Mouse (Mus musculus) forebrain, postnatal 0 days (tissue): ENCODE measurements around the gene Gtf2ird1. TPM values are rescaled to one million over a fixed set of nuclear protein-coding genes. Genes with fewer than 3 reads are reported as not detected.
A peak's percentile ranks its signal among the peaks of the same experiment; 100 is the strongest.

Experiments used
- ATAC-seq: fragments of 200-750 bp; cut with Nextera tagmentation; 2 replicates; pipeline ENCODE4 v1.8.0; 2017; ENCODE audit warnings: mild to moderate bottlenecking, moderate library complexity
- DNase-seq: peaks from one replicate; pipeline ENCODE4 v3.0.0-alpha.2; 2015
- H3K27ac ChIP-seq: fragments of 300-500 bp; sonication (generic); 2 replicates; pipeline ENCODE4 v1.5.1; 2014; ENCODE audit warnings: low read depth, mild to moderate bottlenecking, antibody characterized with exemption, low read length, moderate library complexity, mixed read lengths
- H3K27me3 ChIP-seq: fragments of 300-500 bp; sonication (generic); 2 replicates; pipeline ENCODE4 v1.6.1; 2014; ENCODE audit warnings: mild to moderate bottlenecking, low read length, mixed read lengths; ENCODE audit not compliant: insufficient read depth
- H3K36me3 ChIP-seq: fragments of 300-500 bp; sonication (generic); 2 replicates; pipeline ENCODE4 v1.6.1; 2014; ENCODE audit warnings: mild to moderate bottlenecking, moderate library complexity; ENCODE audit not compliant: insufficient read depth
- H3K4me1 ChIP-seq: fragments of 300-500 bp; sonication (generic); 2 replicates; pipeline ENCODE4 v1.6.1; 2014; ENCODE audit warnings: antibody characterized with exemption; ENCODE audit not compliant: insufficient read depth
- H3K4me2 ChIP-seq: fragments of 300-500 bp; sonication (generic); 2 replicates; pipeline ENCODE4 v1.6.1; 2014; ENCODE audit warnings: low read depth, mild to moderate bottlenecking, moderate library complexity
- H3K4me3 ChIP-seq: fragments of 300-500 bp; sonication (generic); 2 replicates; pipeline ENCODE4 v1.5.1; 2014; ENCODE audit warnings: low read depth, low read length, mixed read lengths
- H3K9ac ChIP-seq: fragments of 300-500 bp; sonication (generic); 2 replicates; pipeline ENCODE4 v1.6.1; 2014; ENCODE audit warnings: mild to moderate bottlenecking
- H3K9me3 ChIP-seq: fragments of 300-500 bp; sonication (generic); 2 replicates; pipeline ENCODE4 v1.6.1; 2016; ENCODE audit warnings: low read length
- CTCF ChIP-seq: sonication (generic); IDR thresholded peaks from 2 replicates; pipeline ENCODE4 v1.5.1; 2016; ENCODE audit warnings: antibody characterized with exemption, control low read depth, low read depth
- WGBS: fragments of 180-500 bp; shearing (Covaris S2); extraction: QIAGEN DNeasy Blood & Tissue Kit; methylation state at CpG from one replicate; pipeline ENCODE4 v1.1.7; 2014; 5-methylcytosine and 5-hydroxymethylcytosine counted together
- polyA plus RNA-seq: library from polyadenylated mRNA; unstranded; fragments of >200 nt; fragmentation: Nextera tagmentation; extraction: Ambion mirVana; gene quantifications from 2 replicates; pipeline ENCODE4 v1.2.1, GENCODE M21; 2015
- total RNA-seq: library from RNA; depleted of rRNA; stranded (reverse); fragments of >200 nt; gene quantifications from 2 replicates; pipeline ENCODE4 v1.2.3, GENCODE M21; 2014

The Gtf2ird1 gene
- total and polyA plus RNA-seq, 2 experiments from 2014 or later: 47.1 to 53.6 TPM

DNA sequence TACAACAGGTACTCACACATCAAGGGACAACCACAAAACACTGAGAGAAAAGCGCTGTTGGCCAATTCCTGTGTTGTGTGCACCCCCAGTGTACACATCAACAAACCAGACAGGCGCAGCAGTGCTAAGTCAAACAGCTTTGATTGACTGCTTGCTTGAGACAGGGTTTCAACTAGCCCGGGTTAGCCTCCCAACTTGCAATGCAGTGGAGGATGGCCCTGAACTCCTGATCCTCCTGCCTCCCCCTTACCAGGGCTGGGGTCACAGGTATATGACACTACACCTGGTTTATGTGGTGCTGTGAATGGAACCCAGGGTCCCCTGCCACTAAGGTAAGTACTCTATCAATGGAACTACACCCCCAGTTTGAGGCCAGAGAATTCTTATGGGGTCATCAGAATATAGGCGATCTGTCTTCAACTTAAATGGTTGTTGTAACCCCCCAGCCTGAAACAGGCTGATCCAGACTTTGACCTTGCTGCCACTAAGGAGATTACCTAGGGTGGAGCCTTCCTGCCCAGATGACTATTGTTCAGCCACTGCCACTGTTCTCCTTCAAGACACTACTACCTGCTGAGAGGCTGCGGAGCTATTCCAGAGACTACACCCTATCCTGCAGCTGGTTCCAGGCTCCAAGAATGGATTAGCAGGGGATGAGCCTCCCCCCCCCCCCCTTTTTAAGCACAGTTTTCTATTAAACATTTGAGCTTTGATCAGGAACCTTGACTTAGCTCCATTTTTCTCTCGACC is 17.7 kb downstream of the Gtf2ird1 start:
- no peak overlapping the region for H3K4me3 ChIP-seq
- WGBS: 91% methylated on average over 6 of the region's 6 CpGs
- ATAC-seq (no peak), DNase-seq (no peak)
- H3K4me2 ChIP-seq: no peak overlapping the region
- TF ChIP-seq CTCF: no peak
- H3K9ac ChIP-seq: no peak overlapping the region
- no peaks in the 10 kb centered on the region for H3K9me3 ChIP-seq
- no peaks in the 10 kb centered on the region for H3K4me1 ChIP-seq
- H3K27ac ChIP-seq: no peak overlapping the region
- no peaks in the 10 kb centered on the region for H3K27me3 ChIP-seq
- no peaks in the 10 kb centered on the region for H3K36me3 ChIP-seq

DNA sequence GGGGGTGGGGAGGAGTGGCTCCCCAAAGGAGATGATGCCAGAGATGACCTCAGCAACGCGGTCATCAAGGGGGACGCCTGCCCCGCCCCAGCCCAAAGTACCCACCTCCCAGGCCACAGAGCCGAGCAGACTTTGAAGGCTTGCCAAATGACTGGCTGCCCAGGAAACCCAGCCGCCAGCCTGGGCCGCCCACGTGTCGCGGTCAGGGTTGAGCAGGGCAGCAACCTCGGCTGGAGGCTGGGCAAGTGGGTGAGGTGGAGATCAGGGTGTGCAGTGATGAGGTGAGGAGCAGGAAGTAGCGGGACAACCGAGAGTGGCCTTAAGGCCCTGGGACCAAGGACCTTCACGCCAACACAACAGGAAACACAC is 19.1 kb downstream of the Gtf2ird1 start:
- Histone ChIP-seq H3K27me3 (no peaks in the 10 kb centered on the region), H3K4me1 (no peaks in the 10 kb centered on the region), H3K36me3 (no peaks in the 10 kb centered on the region), H3K9ac (no peak overlapping the region), H3K4me2 (no peak overlapping the region), H3K27ac (no peak overlapping the region), H3K9me3 (no peaks in the 10 kb centered on the region), H3K4me3 (no peak overlapping the region)
- ATAC-seq (no peak), DNase-seq (no peak)
- no peak for TF ChIP-seq CTCF
- 63% methylated on average over 14 of the region's 14 CpGs for WGBS

DNA sequence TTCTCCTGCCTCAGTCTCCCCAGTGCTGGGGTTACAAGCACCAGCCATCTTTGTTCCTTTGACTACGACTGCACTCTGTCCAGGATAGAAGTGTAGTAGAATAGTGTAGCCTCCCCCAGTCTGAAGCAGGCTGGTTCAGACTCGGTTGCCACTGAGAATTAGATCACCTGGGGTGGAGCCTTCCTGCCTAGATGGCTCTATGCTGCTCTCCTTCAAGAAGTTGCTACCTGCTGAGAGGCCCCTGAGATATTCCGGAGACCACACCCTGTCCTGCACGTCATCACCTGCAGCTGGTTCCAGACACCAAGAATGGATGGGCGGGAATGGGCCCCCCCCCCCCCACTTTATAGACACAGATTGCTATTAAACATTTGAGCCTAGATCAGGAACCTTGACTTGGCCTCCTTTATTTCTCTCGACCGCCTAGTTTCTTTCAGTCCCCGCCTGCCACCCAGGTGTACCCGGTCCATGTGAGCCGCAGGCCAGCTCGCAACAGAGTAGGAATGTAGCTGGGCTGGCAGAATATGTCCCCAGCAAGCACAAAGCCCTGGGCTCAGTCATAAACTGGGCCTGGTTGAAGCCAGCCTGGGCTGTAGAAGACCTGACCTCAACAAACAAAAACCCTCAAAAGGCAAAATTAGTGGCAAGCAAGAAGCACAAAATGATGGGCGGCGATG is 19.6 kb downstream of the Gtf2ird1 start:
- ATAC-seq: no peak
- DNase-seq: no peak
- WGBS: 87% methylated on average over 13 of the region's 13 CpGs
- no peaks in the 10 kb centered on the region for H3K4me1 ChIP-seq
- no peak overlapping the region for H3K4me3 ChIP-seq
- H3K27ac ChIP-seq: no peak overlapping the region
- H3K36me3 ChIP-seq: no peaks in the 10 kb centered on the region
- H3K4me2 ChIP-seq: no peak overlapping the region
- no peak overlapping the region for H3K9ac ChIP-seq
- TF ChIP-seq CTCF: no peak
- no peaks in the 10 kb centered on the region for H3K9me3 ChIP-seq
- no peaks in the 10 kb centered on the region for H3K27me3 ChIP-seq

DNA sequence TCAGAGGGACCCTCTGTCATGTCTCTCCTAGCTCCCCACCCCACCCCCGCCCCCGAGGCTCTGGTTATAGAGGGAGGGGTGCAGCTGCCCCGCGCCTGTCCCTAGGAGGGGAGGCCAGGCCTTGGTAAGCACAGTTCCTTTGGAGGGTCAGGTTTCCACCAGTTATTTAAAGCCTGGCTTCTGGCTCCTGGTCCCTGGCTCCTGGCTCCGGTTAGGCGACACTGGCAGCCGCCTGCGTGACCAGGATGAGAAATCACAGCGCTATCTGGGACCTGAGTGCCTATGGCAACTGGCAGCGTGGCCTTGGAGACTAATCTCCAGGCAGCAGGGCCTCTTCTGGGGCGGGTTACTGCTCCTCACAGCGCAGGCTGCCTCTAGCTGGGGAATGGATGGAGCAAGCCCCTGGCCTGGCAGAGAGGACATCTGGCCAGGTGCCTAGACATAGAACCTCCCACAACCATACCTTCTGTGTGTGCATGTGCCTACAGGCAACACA is 20.6 kb downstream of the Gtf2ird1 start:
- DNase-seq (peak; percentile 49), ATAC-seq (peak; percentile 82)
- Histone ChIP-seq H3K27ac (no peak overlapping the region), H3K27me3 (no peaks in the 10 kb centered on the region), H3K9me3 (no peaks in the 10 kb centered on the region), H3K4me2 (no peak overlapping the region), H3K36me3 (no peaks in the 10 kb centered on the region), H3K4me1 (no peaks in the 10 kb centered on the region), H3K9ac (no peak overlapping the region), H3K4me3 (no peak overlapping the region)
- TF ChIP-seq CTCF: no peak
- 54% methylated on average over 12 of the region's 12 CpGs for WGBS

DNA sequence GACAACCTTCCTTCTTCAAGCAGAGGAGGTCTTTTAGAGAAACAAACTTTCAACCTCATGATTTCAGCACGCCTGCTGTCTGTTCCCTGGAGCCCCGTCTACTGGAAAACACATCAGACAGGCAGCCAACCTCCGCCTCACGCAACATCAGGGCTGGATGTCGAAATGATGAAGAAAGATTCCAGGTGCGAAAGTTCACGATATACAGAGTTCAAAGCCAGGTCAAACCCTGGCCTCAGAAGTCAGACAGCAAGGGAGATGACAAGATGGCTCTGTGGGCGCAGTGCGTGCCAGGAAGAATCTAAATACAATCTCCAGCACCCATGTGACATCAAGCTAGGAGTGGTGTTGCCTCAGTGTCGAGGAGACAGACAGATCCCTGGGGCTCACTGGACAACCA is 23.4 kb downstream of the Gtf2ird1 start:
- no peak for DNase-seq
- Histone ChIP-seq H3K27ac (no peak overlapping the region), H3K27me3 (no peaks in the 10 kb centered on the region), H3K4me3 (no peak overlapping the region), H3K4me2 (no peak overlapping the region), H3K9ac (no peak overlapping the region), H3K9me3 (no peaks in the 10 kb centered on the region), H3K36me3 (no peaks in the 10 kb centered on the region), H3K4me1 (no peaks in the 10 kb centered on the region)
- ATAC-seq: no peak
- TF ChIP-seq CTCF: no peak
- WGBS: 87% methylated on average over 10 of the region's 10 CpGs

DNA sequence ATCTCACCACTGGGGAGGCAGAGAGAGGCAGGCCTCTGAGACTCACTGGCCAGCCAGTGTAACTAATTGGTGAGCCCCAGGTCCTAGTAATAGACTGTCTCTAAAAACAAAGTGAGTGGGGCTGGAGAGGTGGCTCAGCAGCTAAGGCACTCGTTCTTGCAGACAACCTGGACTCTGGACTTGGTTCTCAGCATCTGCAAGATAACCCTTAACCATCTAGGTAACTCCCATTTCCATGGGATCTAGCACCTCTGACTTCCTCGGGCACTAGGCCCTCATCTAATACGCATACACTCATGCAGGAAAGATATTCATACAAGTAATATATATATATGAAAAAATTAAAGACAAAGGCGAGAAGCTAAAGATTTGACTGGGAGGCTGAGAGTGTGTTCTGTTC is 26.4 kb downstream of the Gtf2ird1 start:
- no peaks in the 10 kb centered on the region for H3K36me3 ChIP-seq
- ATAC-seq: no peak

DNA sequence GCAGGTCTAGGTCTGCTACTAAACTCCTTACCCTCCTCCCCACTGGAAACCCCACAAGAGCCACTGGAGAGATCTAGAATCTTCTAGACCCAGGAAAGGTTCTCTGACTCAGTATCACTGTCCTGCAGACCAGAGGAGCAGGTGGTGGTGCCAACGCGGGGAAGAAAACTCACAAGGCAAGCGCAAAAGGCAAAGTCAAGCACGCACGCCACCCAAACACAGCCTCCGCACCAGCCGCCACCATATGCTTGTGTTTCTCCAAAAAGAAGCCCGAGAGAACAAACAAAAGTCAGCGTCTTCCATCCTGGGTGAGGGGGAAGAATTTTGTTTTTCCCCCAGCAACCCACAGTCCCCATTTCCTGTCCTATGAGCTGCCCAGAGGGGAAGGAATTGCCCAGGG is 28.9 kb downstream of the Gtf2ird1 start:
- H3K4me1 ChIP-seq: no peaks in the 10 kb centered on the region
- no peak overlapping the region for H3K27ac ChIP-seq
- ATAC-seq: no peak
- H3K36me3 ChIP-seq: no peaks in the 10 kb centered on the region
- H3K9me3 ChIP-seq: no peaks in the 10 kb centered on the region
- no peak overlapping the region for H3K4me2 ChIP-seq
- DNase-seq: no peak
- TF ChIP-seq CTCF: no peak
- no peak overlapping the region for H3K9ac ChIP-seq
- no peaks in the 10 kb centered on the region for H3K27me3 ChIP-seq
- 75% methylated on average over 9 of the region's 9 CpGs for WGBS
- no peak overlapping the region for H3K4me3 ChIP-seq

More for the DNA sequence above, 26.4 kb downstream of the Gtf2ird1 start:
- Histone ChIP-seq H3K4me1 (no peaks in the 10 kb centered on the region), H3K9ac (no peak overlapping the region), H3K9me3 (no peaks in the 10 kb centered on the region), H3K27me3 (no peaks in the 10 kb centered on the region), H3K27ac (no peak overlapping the region), H3K4me3 (no peak overlapping the region), H3K4me2 (no peak overlapping the region)
- DNase-seq: no peak
- TF ChIP-seq CTCF: no peak
- WGBS: 87% methylated on average over 4 of the region's 4 CpGs
